Mouse (Mus musculus): ENCODE measurements around the gene Xlr4b. TPM values are rescaled to one million over a fixed set of nuclear protein-coding genes. Genes with fewer than 3 reads are reported as not detected.

Gene Xlr4b
- 100 to 1,000 TPM; 100 to 102 TPM for total RNA-seq (2023)

DNA sequence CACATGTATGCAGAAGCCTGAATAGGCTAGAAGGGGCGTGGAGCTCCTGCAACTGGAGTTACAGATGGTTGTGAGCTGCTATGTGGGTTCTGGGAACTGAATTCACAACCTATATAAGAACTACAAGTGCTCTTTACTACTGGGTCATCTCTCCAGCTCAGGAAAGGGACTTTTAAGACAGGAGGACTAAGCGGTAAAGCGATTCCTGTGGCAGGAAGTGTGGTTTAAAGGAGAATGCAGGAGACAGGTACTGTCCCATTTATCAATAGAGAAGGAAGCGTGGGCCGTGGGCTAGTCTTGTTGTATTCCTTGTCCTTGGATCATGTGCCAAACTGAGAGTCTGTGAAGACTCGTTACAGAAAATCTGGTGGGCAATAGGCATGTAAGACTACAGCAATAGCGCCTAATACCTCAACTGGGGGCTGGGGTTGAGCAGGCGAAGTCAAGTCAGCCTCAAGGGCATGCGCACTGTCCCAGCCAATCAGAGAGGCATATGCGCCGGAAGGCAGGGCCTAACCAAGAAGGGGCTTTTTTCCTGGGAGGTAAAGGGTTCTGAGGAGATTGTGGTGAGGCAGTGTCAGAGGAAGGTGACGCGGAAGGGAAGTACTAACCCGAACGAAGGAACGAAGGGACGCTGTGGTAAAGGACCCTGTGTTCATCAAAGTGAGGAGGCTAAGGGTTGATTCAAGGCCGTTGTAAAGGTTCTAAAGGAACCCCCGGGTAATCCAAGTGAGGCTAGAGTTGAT, at the start of gene Xlr4b:
TSS of gene Xlr4b (plus strand) at position 515 of the 746 bp plus-strand sequence.

DNA sequence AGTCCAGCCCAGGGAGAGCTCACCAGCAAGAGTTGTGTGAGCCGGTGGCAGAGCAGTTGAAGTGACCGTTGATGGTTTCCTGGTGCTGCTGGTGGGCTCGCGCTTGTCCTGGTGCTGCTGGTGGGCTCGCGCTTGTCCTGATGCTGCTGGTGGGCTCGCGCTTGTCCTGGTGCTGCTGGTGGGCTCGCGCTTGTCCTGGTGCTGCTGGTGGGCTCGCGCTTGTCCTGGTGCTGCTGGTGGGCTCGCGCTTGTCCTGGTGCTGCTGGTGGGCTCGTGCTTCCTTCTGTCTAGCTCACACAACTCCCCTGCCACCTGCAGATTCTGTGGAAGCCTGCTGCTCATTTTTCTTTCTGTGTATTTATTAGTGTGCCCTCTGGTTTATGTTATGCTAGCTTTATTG, 37.2 kb upstream of the Xlr4b start, which contains the start of gene Spin2d:
TSS of gene Spin2d (minus strand) at position 101 of the 400 bp plus-strand sequence.

DNA sequence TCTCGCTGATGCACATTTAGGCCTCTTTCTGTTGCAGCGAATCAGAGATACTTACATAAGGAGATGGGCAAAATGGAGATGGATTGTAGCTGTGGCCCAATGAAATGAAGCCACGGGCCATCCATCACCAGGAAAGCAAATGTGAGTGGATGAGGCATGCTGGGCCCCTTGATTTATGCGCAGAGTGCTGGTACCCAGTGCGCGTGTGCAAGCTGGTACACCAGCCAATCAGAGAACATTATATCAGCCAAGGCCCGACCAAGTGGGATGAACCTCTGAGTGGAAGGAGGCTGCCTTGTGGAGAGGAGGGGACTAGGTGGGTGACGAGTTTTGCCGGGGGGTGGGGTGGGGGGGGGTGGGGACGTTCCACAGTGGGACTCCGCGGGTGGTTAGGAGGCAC, 22.2 kb upstream of the Xlr4b start, which contains the start of gene Xlr3b:
TSS of gene Xlr3b (plus strand) at position 274 of the 400 bp plus-strand sequence.

DNA sequence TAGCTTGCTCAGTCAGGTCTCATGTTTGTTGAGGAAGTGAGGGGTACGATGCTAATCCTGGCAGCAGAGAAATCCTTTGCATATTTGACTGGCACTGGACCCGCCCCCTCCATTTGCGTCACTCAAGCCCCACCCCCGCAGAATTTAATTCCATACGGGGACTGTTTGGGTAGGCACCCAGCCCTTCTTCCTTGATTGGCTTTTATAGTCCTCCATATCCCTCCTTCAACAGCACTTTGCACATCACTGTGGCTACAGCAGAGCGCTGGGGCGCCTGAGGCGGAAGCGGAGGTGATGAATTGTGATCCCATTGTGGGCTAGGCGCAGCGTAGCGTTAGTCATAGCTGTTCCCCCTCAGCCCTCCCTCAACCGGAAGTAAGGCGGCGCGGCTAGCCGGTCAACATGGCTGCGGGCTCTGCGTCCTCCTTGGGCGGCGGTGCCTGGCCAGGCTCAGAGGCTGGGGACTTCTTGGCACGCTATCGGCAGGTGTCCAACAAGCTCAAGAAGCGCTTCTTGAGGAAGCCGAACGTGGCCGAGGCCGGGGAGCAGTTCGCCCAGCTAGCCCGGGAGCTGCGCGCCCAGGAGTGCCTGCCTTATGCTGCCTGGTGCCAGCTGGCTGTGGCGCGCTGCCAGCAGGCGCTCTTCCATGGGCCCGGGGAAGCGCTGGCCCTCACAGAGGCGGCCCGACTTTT, 13.9 kb downstream of the Xlr4b start, which contains the start of gene F8a:
TSS of gene F8a (plus strand) at position 378 of the 692 bp plus-strand sequence.

DNA sequence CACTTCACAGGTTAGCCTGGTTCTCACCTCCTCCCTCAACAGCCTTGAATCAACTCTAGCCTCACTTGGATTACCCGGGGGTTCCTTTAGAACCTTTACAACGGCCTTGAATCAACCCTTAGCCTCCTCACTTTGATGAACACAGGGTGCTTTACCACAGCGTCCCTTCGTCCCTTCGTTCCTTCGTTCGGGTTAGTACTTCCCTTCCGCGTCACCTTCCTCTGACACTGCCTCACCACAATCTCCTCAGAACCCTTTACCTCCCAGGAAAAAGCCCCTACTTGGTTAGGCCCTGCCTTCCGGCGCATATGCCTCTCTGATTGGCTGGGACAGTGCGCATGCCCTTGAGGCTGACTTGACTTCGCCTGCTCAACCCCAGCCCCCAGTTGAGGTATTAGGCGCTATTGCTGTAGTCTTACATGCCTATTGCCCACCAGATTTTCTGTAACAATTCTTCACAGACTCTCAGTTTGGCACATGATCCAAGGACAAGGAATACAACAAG, 28.7 kb downstream of the Xlr4b start, which contains the start of gene Xlr4c:
TSS of gene Xlr4c (minus strand) at position 310 of the 505 bp plus-strand sequence.

DNA sequence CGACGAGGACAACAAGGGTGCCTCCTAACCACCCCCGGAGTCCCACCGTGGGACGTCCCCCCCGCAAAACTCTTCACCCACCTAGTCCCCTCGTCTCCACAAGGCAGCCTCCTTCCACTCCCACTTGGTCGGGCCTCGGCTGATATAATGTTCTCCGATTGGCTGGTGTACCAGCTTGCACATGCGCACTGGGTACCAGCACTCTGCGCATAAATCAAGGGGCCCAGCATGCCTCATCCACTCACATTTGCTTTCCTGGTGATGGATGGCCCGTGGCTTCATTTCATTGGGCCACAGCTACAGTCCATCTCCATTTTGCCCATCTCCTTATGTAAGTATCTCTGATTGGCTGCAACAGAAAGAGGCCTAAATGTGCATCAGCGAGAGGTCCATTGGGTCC, 51.1 kb downstream of the Xlr4b start, which contains the start of gene Xlr3c:
TSS of gene Xlr3c (minus strand) at position 121 of the 400 bp plus-strand sequence.

Other genes with a start within 250 kb of the Xlr4b start
- gene Zfp185, start 227.0 kb upstream of the Xlr4b start, total RNA-seq (2023), result under 1 TPM in 1 of 2 experiments, not detected in 1; 0.35 TPM
- gene Pnma5, start 177.2 kb upstream of the Xlr4b start, total RNA-seq (2023), result 1 to 10 TPM; 2.1 to 2.7 TPM
- gene Pnma3, start 149.5 kb upstream of the Xlr4b start, total RNA-seq (2023), result not detected
- gene Xlr4a, start 131.9 kb upstream of the Xlr4b start, total RNA-seq (2023), result 10 to 100 TPM; 53.0 to 54.4 TPM
- 1 to 10 TPM in 1 of 2 experiments, not detected in 1; 1.1 TPM for gene Xlr3a, start 117.2 kb upstream of the Xlr4b start, total RNA-seq (2023)
- not detected for gene Gm14685, start 97.3 kb upstream of the Xlr4b start, total RNA-seq (2023)
- gene Xlr5b, start 65.5 kb upstream of the Xlr4b start, total RNA-seq (2023), result not detected
- under 1 TPM in 1 of 2 experiments, not detected in 1; 0.74 TPM for gene DXBay18, start 64.9 kb upstream of the Xlr4b start, total RNA-seq (2023)
- not detected for gene Spin2d, start 37.3 kb upstream of the Xlr4b start, total RNA-seq (2023)
- gene Xlr3b, start 22.1 kb upstream of the Xlr4b start, total RNA-seq (2023), result 10 to 100 TPM; 11.0 to 16.1 TPM
- gene F8a, start 14.0 kb downstream of the Xlr4b start, total RNA-seq (2023), result 10 to 100 TPM; 16.0 to 17.0 TPM
- 10 to 100 TPM; 51.9 to 63.0 TPM for gene Xlr4c, start 28.8 kb downstream of the Xlr4b start, total RNA-seq (2023)
- not detected for gene Xlr3c, start 51.1 kb downstream of the Xlr4b start, total RNA-seq (2023)
- not detected for gene Xlr5a, start 78.6 kb downstream of the Xlr4b start, total RNA-seq (2023)
- not detected for gene Xlr5c, start 78.6 kb downstream of the Xlr4b start, total RNA-seq (2023)
- gene Gm45015, start 122.5 kb downstream of the Xlr4b start, total RNA-seq (2023), result not detected
- 10 to 100 TPM; 37.8 to 41.5 TPM for gene Zfp275, start 128.3 kb downstream of the Xlr4b start, total RNA-seq (2023)
- gene Gm18336, start 184.4 kb downstream of the Xlr4b start, total RNA-seq (2023), result not detected
- gene Zfp92, start 196.8 kb downstream of the Xlr4b start, total RNA-seq (2023), result not detected
- not detected for gene Trex2, start 221.0 kb downstream of the Xlr4b start, total RNA-seq (2023)
- gene Haus7, start 244.7 kb downstream of the Xlr4b start, total RNA-seq (2023), result 10 to 100 TPM; 19.3 to 21.8 TPM

Data from T-cell, adult 66 days (primary cell).